Mouse (Mus musculus): ENCODE results near the gene Arap1.

Arap1 gene

GRCm38 (mm10) chr7:101453296-101453695, 105.4 kb downstream of the Arap1 start:
- DNase-seq: no peak

GRCm38 (mm10) chr7:101453725-101454124, 105.9 kb downstream of the Arap1 start:
- no peak for DNase-seq

DNA sequence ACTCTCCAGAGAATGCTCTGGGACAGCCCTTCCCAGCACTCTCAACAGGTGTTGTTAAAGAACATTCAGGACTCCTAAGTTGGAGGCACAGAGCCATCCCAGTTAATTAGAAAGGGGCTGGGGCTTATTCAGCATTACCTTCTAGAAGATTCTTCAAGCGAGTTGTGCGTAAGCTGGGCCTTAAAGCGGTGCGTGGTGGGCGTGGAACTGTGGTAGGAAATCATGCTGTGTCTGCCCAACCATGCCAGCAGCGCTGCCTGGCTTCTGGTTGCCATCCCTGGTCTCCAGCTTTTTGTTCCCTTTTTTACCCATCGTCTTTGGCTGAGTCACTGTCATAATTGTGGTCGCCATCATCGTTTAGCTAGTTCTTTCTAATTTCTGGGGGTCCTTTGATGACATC, 106.6 kb downstream of the Arap1 start:
- no peak for DNase-seq

DNA sequence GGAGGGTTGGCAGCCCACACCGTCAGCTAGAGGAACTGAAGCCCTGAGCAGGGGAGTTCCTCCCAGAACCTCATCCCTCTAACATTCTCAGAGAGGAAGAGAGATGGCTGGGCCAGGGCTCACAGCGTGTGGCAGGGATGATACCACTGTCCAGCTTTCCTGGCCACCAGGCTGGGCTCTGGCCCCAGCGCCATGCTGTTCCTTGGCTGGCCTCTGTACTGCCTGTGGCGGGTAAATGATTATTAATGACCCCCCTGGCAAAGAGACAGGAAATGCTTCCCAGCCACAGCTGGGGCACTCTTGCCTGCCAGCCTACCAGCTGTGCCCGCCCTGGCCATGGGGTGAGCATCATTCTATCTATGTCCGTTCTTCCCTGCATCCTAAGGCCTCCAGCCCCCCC, 107.3 kb downstream of the Arap1 start:
- DNase-seq: peak in 1 of 2 experiments; percentile 15

DNA sequence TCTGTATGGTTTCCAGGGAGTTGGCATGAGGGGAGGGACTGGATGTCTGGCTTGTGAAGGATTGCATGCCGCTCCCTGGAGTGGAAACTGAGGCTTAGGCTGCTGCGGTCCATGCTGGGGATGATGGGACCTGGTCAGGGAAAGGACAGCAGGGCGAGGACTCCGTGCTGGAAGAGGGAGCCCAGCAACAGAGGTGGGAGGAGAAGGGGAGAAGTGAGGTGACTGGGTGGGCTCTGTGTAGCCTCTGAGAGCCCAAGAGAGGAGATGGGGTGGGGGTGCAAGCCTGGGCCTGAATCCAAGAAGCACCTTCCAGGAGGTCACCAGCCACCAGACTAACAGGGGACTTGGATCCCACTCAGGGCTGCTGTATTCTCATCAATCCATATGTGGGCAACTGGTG, 108.5 kb downstream of the Arap1 start:
- no peak for DNase-seq

DNA sequence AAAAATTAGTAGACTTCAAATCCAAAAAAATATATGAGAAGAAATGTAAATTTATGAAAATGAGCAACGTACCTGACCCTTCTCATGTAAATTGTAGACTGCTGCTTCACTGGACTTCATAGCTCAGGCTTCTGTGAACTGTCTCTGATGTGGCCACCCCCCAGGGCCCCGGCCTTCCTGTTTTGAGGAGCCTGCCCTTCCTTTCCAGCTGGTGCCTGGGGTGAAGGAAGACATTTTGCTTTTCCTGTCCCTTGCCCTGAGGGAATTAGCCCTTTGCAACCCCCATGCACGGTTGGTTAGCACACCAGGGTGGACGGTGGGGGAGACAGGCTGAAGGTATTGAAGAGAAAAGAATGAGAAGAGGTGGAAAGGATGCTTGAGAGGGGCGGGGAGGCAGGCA, 108.9 kb downstream of the Arap1 start:
- no peak for DNase-seq

GRCm38 (mm10) chr7:101457283-101457682, 109.4 kb downstream of the Arap1 start:
- no peak for DNase-seq

DNA sequence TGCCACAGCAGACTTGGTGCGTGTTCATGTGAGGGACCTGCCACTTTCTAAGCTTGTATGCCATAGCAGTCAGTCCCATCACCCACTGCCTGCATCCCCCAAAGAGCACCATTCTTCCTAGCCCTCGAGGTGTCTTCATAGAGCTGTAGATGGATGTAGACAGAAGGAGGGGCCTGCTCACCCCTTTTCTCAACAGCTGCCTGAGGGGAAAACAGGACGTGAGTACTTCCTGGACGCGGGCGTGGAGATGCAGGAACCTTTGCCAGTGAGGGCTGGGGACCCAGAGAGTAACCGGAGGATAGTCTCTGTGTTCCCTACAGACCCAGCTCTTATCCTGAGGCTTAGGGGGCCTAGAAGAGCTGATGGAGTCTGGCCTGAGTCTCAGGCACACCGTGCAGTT, 109.9 kb downstream of the Arap1 start:
- no peak for DNase-seq

DNA sequence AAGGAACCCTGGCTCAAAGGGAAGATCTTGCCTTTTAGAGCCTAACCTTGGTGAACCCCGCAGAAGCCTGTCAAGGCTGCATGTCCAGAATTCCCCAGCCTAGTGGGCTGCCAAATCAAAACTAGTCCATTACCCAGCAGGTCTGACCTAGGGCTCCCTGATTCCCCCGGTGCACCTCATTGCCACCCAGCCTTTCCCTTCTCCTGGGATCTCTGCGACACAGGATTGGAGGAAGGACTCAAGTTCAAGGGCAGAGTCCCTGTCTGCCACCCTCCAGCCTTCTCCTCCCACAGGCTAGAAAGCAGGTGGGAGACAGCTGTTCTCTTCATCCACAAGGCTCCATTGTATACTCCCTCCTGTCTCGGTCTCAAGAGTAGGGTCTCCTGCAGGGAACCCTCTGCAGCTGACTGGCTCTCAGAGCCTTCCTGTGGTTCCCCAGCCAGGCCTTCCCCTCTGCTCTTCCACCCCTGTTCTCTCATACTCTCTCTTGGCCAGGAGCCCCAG, 110.5 kb downstream of the Arap1 start:
- DNase-seq: no peak

- no peak for DNase-seq
Observed at GRCm38 (mm10) chr7:101459305-101459813, 111.5 kb downstream of the Arap1 start.

- no peak for DNase-seq
Observed at GRCm38 (mm10) chr7:101459923-101460607, 112.2 kb downstream of the Arap1 start.

DNA sequence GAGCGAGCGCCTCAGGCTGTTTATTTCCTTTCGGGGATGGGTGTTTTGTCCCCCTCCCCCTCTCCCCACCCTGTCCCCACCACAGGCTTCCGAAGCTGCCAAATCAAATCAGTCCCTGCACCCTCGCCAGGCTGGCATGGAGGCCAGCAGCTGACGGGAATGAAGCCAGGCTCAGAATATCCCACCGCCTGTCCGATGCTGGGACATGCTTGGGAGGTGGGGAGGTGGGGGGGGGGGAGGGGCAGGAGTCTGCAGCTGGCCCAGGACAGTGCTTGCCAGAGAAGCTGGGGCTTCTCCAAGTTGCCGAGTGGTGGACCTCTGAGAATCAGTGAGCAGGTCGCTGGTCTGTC, 112.7 kb downstream of the Arap1 start:
- DNase-seq: no peak

DNA sequence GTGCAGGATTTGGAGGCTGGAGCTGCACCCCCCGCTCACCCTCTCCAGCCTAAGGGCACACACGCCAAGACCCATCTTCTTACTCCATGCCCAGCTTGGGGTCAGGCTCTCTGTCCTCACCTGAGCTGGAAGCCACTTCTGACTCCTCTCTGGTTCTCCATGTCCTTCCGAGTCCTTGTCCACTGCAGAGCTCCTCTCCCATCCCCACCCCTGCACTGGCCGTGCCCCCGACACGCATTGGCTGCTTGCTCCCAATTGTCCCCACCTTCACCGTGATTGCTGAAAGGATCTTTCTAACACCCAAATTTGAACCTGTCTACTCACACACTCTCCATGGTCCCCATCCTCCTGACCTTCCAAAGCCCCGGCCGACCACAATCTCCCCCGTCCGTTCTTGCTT, 113.7 kb downstream of the Arap1 start:
- no peak for DNase-seq

All from cerebellum, adult 18-20 months (tissue).